Mouse (Mus musculus): Measurements from ENCODE around the gene Plekhg5.
A peak's percentile ranks its signal among the peaks of the same experiment; 100 is the strongest.

Gene Plekhg5

GRCm38 (mm10) chr4:152070494-152071396, 1.6 kb upstream of the Plekhg5 start:
- DNase-seq (ENCODE audit: extremely low spot score) = no peak

GRCm38 (mm10) chr4:152072655-152073054, 357 bp downstream of the Plekhg5 start:
- no peak for DNase-seq (ENCODE audit: extremely low spot score)

GRCm38 (mm10) chr4:152073715-152074114, 1.4 kb downstream of the Plekhg5 start:
- DNase-seq (ENCODE audit: extremely low spot score) = no peak

GRCm38 (mm10) chr4:152074548-152074947, 2.2 kb downstream of the Plekhg5 start:
- no peak for DNase-seq (ENCODE audit: extremely low spot score)

GRCm38 (mm10) chr4:152077191-152077590, 4.9 kb downstream of the Plekhg5 start:
- DNase-seq (ENCODE audit: extremely low spot score) = no peak

- DNase-seq (ENCODE audit: extremely low spot score) = no peak
Measured at GRCm38 (mm10) chr4:152078105-152078530, 5.8 kb downstream of the Plekhg5 start.

GRCm38 (mm10) chr4:152079261-152079660, 7.0 kb downstream of the Plekhg5 start:
- no peak for DNase-seq (ENCODE audit: extremely low spot score)

- no peak for DNase-seq (ENCODE audit: extremely low spot score)
Measured at GRCm38 (mm10) chr4:152079931-152080330, 7.6 kb downstream of the Plekhg5 start.

GRCm38 (mm10) chr4:152083611-152084220, 11.4 kb downstream of the Plekhg5 start:
- no peak for DNase-seq (ENCODE audit: extremely low spot score)

GRCm38 (mm10) chr4:152084616-152085015, 12.3 kb downstream of the Plekhg5 start:
- DNase-seq (ENCODE audit: extremely low spot score) = no peak

GRCm38 (mm10) chr4:152086505-152087210, 14.4 kb downstream of the Plekhg5 start:
- peak; percentile 66 for DNase-seq (ENCODE audit: extremely low spot score)

GRCm38 (mm10) chr4:152087211-152088081, 15.1 kb downstream of the Plekhg5 start:
- DNase-seq (ENCODE audit: extremely low spot score) = peak; percentile 62

- no peak for DNase-seq (ENCODE audit: extremely low spot score)
Measured at GRCm38 (mm10) chr4:152088133-152088532, 15.8 kb downstream of the Plekhg5 start.

- DNase-seq (ENCODE audit: extremely low spot score) = no peak
Measured at GRCm38 (mm10) chr4:152088556-152089120, 16.3 kb downstream of the Plekhg5 start.

GRCm38 (mm10) chr4:152090191-152090590, 17.9 kb downstream of the Plekhg5 start:
- no peak for DNase-seq (ENCODE audit: extremely low spot score)

- DNase-seq (ENCODE audit: extremely low spot score) = no peak
Measured at GRCm38 (mm10) chr4:152092751-152093293, 20.5 kb downstream of the Plekhg5 start.

- DNase-seq (ENCODE audit: extremely low spot score) = no peak
Measured at GRCm38 (mm10) chr4:152094233-152094632, 21.9 kb downstream of the Plekhg5 start.

- DNase-seq (ENCODE audit: extremely low spot score) = peak; percentile 67
Measured at GRCm38 (mm10) chr4:152095937-152096910, 23.9 kb downstream of the Plekhg5 start.

GRCm38 (mm10) chr4:152096927-152097326, 24.6 kb downstream of the Plekhg5 start:
- no peak for DNase-seq (ENCODE audit: extremely low spot score)

All from embryo, embryonic 9.5 days (tissue).